Mouse (Mus musculus) neural tube, embryonic 10.5 days (tissue): Measurements from ENCODE around the gene Csnk2a1.
"Not testable (repeated sequence)": the region's sequence is repeated elsewhere in the genome, so short reads cannot be mapped to it uniquely, and the experiment has no call there.

Experiments
- DNase-seq: peaks from one replicate; pipeline ENCODE4 v3.0.0-alpha.2; 2017; ENCODE audit warnings: low spot score; ENCODE audit errors: extremely low spot score

Gene Csnk2a1

DNA sequence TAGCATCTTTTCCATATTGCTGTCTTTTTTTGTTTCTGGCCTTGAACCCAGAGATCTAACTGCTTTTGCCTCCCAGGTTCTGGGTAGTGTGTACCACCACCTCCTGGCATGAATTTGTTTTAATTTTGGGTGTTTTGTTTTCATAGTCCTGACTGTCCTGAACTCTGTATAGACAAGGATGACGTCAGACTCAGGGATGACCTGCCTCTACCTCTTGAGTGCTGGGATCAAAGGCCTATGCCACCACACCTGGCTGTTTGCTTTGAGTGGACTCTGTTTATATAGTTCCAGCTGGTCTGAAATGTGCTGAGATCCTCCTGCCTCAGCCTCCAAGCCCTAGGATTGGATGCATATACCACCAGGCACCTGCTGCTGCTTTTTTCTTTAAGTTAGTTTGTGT, 11.3 kb downstream of the Csnk2a1 start:
- DNase-seq: no peak

DNA sequence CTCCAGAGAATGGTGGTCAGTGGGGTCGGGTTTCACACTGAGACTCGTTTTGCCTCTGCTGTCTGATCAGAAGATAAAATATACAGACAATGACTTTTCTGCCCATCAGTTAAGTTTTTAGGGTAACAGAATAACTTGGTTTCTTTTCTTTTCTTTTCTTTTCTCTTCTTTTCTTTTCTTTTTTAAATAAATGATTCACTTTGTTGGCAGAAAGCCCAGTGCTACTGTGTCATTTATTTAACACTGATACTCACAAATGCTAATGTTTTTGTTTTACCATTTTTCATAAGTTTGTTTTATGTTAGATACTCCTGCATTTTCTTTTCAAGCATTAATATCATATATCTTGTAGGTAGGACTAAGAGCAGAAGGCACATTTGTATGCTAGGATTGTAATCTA, 13.9 kb downstream of the Csnk2a1 start:
- DNase-seq: no peak

DNA sequence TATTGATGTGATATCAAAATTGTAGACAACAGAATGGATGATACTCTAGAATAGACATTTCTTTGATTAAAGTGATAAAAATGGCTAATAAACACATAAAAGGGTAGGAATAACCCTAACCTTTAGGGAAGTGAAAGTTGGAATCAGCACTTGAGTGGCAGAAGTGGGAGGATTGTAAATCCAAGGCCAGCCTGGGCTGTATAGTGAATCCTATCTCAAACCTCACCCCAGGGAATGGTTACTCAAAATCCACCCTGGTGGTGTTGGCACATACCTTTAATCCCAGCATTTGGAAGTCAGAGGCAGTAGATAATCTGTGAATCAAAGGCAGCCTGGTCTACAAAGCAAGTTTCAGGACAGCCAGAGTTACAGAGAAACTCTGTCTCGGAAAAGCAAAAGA, 20.6 kb downstream of the Csnk2a1 start:
- DNase-seq: no peak

DNA sequence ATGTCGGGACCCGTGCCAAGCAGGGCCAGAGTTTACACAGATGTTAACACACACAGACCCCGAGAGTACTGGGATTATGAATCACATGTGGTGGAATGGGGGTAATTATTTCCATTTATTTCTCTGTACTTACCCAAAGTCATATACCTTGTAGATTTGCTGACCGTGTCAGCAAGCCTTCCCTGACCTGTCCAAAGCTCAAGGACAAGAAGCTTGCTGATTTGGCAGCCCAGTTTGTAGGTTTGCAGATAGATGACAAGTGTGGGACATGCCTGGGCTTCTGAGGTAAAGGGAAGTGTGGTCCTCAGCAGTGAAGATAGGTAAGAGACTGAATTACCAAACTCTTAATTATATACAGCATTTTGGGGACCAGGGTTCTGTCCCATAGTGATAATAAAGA, 23.9 kb downstream of the Csnk2a1 start:
- DNase-seq: no peak

DNA sequence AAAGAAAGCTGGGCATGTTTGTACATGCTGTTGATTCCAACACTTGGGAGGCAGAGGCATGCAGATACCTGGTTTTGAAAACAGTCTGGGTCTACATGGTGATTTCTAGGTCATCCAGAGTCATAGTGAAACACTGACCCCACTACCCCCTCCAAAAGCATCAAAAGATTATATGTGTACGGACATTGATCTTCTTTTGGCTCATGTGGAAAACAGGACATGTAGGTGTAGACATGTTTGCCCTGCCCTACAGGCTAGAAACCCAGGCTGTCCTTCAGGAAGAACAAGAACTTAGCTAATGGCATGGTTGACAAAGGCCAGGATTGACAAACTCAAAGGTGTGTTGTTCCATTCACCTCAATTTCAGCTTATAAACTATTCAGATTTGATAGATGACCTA, 33.1 kb downstream of the Csnk2a1 start:
- no peak for DNase-seq

DNA sequence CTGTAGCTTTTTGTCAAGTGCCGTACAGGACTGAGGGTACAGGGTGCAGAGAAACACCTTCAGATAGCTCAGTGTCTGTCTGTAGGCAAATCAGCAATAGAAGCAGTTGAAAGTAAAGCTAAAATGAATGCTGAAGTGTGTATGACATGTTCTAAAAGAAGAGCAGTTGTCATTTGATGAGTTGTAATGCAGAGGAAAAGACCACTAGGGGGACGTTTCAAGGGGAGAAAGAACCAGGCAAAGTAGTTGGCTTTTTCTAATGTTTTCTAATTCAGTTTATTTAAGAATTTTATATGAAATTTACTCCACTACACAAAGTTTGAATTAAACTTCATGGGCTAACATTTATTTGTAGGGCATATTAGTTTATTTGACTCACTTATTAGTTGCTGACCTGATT, 47.0 kb downstream of the Csnk2a1 start:
- no peak for DNase-seq

DNA sequence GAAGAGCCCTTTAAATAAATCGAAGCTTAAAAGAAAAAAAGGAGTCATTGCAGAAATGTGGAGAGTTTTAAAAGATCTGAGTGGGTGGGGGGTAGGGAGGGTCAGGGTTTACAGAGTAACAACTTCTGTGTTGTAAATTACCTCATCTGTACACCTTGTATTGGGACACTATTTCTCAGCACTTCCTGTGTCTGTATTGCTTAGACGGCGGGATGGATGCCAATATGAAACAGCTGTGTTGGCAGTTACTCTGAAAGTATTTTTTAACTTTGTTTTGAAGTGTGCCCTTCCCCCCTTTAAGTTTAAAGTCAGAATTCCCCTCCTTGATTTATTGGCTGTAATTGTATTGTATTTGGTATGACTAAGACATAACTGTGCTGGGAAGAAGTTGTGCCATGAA, 54.8 kb downstream of the Csnk2a1 start:
- no peak for DNase-seq

DNA sequence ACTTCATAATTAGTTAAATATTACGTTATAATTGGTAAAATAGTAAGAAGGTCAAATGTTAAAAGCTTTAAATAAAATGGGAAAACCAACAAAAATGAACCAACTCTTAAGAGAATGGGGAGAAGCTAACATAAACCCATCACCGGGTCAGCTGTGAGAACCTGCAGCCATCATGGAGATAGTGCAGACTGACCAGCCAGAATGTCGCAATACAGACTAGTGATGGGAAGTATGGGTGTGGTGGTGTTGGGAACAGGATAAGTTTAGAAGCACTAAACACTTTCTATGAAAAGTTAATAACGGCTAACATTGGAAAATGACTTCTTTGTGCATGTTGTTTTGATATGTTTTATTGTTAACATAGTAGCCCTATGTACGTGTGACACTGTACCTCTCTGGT, 60.9 kb downstream of the Csnk2a1 start:
- no peak for DNase-seq

DNA sequence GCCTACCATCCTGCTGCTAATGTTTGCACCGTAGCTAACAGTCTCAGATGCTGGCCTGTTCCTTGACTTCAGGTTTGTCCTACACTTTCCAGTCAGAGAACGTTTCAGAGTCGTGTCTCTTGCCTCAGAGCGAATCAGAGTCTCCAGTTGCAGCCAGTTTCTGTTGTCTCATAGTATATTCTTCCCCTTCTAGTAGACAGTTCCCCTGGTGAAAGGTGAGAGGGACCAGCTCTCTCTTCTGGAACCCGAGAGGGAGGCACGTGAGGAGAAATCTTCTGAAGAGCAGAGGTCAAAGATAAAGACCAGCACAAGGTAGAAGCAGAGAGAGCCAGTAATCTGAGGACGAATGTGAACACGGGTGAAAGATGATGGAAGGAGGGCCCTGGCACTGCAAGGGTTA, 61.4 kb downstream of the Csnk2a1 start:
- DNase-seq: no peak

DNA sequence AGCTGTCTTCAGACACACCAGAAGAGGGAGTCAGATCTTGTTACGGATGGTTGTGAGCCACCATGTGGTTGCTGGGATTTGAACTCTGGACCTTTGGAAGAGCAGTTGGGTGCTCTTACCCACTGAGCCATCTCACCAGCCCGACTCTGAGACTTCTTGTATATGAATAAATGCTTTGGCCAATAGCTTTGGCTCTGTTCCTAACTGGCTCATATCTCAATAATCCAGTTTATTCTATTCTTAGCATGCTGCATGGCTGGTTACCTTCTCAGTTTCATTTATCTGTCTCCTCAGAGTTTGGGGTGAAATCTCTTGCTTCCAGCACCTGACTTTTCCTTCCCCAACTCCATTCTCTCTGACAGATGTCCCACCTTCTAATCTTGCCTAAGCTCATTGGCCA, 63.0 kb downstream of the Csnk2a1 start:
- not testable (repeated sequence) for DNase-seq

DNA sequence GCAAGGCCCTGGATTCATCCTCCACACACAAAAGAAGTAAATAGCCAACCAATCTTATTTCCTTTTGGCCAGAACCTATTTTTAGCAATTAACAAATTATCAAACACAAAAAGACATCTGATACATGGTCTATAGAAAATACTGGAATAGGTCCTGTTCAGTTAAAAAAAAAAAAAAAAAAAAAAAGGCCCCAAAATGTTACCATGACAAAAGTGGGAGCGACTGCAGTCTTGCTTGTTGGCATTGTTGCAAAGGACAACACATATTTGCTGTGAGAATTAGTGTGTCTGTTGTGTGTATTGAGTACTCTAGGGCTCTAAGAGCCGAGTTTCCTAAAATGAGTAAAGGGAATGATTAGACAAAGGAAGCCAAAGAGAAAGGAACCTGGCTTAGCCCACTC, 65.8 kb downstream of the Csnk2a1 start:
- no peak for DNase-seq

DNA sequence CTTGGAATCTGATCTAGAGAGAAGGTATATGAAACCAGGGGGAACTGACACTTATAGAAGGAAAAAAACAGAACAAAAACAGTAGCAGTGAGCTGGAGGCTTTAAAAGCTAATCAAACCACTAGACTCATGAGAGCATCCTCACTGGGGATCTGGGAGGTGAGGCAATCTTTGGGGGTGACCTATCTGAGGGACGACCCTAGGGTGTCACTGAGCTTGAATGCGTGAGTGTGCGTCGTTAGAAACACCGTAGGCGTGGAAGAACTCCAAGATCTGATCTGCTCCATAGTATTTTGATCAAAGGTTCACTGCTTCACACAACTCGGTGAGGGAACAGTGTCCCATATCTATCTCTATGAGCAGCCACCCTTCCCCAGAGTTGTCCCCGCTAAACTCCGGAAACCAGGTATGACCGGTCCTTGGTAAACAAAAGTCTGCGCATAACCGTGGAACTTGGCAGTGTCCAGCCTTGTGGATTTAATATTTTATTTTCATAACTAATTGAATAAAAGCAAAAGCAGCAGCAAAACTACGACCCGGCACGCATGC, 66.6 kb downstream of the Csnk2a1 start:
- DNase-seq: no peak

DNA sequence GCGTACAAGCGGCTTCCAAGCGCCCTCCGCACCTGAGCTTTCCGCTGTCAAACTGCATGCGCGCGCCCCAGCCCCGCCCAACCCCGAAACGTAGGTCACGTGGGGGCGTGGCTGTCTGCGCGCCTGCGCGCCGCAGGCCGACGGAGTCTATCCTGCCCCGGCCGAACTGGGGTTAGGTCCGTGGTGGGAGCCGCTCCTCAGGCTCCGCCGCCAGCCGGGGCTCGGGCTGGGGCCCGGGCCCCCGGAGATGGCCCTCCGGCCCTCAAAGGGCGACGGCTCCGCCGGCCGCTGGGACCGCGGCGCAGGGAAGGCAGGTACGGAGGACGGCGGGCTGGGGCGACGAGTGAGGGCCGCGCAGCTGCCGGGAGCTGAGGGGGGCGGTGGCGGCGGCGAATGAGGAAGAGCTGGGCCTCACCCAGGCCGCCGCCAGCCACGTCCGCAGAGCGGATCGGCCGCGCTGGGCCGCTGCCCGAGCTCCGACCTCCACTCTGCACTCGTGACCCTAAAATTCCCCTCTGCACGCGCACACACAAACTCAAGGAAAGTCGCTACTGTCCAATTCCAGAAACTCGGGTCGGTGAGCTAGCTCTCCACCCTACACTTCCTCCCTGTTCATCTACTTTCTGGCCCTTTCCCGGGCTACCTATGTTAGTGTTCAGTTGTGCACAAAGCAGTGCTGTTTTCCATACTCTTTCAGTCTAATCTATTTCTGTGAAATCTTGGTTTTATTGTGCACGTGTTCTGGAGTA, 67.3 kb downstream of the Csnk2a1 start, which contains the start of gene Tbc1d20:
Tbc1d20 (plus strand) TSS at position 102 of the 749 bp plus-strand sequence.
- DNase-seq: peak; percentile 93

DNA sequence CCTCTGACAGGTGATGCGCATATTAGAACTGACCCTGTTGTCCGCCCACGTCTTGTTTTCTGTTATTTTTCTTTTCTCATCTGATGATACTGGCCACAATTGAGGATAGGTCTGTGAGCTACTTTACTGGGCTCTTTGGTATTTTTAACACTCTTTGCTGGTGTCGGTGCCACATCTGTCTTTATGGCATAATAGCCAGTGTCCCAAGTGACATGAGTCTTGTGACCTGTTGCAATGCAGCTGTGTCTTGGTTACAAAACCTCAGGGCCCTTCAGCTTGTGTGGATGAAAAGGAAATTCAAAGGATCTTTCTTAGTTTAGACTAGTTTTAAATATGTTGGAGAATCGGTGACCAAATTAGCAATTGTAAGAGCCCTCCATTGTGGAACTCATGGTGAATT, 67.9 kb downstream of the Csnk2a1 start:
- no peak for DNase-seq

DNA sequence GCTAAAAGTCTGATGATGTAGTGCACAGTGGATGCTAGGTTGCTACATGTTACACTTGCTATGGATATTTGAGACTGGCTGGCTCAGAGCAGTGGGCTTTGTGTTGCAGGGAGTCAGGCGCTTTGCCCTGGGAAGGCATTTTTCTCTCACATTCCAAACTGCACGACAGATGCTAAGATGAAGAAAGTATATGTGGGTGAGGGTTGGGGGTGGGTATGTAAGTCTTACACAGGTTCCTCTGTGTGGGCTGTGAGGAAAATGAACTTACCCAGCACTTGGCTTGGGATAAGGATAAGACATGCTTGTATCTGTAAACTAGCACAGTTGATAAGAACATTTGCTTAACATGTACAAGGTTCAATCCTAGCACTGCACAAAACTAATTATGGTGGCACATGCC, 76.2 kb downstream of the Csnk2a1 start:
- DNase-seq: no peak

DNA sequence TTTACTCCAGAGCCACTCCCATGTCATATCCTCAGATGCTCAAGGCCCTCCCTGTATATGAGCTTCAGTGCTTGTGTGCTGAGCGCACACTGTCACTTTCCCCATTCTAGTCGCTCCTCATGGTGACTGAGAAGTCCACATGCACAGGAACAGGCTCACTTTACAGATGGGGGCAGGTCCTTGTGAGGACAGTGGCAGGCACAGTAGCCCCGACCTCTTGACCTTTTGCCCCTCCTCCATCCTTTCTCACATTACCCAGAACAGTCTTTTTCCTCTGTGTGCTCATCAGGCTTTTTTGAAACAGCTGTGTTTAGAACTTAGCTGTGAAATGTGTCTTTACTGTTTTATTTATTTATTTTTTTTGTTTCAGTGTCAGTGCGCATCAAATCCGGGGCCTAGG, 77.1 kb downstream of the Csnk2a1 start:
- no peak for DNase-seq

DNA sequence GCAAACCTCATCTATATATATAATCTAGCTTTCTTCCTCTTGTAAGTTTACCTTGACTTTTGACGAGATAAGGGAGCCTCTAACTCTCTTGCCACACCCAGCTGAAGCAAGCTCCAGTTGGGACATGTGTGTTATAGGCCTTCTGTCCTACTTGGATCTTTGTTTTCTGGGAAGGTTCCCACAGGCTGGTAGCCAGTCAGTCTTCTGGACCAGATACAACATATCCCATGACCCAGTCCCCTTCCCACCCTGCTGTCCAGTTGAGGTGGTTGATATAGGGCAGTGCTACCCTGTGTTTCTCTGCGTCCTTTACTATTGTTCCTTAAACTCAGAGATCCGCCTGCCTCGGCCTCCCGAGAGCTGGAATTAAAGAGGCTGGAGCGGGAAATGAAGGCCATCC, 78.8 kb downstream of the Csnk2a1 start:
- DNase-seq: no peak

DNA sequence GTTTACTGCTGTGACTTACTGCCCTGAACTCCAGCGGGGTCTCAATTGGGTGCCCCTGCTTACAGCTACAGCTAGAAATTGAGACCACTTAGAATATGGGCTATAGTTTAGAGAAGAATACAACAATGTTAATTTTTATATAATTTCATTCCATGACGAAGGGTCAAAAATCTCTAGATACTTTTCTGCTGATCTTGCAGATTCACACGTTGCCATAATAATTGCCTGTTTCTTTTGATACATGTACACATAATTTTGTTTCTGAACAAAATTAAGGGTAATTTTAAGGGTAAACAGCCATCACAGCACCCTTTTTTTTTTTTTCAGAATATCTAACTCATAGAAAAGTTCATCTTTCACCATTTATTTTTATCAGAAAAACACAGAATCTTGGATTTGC, 80.5 kb downstream of the Csnk2a1 start:
- DNase-seq: no peak

DNA sequence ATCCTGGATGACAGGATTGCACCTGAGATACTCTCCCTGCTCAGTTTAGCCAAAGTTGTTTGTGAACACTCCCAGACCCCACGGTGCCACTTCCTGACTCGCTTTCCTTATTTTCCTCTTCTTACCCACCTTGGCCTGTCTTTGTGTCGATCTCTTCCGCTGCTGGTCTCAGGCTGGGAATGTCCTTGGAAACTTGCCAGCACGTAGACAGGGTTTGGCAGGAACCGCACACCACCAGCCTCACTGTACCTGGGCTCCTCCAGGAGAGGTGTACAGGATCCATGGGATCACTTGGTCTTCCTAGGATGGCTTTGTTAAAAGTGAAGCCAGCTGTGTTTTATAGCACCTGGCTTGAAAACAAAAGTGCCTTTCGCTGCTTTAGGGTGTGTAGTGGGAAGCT, 86.4 kb downstream of the Csnk2a1 start:
- no peak for DNase-seq

DNA sequence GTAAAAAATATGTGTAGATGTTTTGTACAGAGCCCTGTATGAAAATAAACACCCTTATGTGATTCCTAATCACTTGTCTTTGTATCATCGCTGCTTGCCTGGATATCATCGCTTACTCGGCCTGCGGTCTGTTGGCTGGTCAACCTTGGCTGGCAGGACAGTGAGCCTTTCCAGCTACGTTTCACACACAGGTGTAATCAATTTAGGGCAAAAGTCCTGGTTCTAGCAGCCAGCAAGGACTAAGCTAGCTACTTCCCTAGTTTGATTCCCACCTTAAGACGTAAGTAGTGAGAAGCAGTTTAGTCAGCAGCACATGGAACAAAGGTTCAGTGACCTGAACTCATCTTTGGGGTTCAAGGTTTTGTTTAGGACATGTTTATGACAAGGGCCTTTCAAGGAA, 87.3 kb downstream of the Csnk2a1 start:
- no peak for DNase-seq

DNA sequence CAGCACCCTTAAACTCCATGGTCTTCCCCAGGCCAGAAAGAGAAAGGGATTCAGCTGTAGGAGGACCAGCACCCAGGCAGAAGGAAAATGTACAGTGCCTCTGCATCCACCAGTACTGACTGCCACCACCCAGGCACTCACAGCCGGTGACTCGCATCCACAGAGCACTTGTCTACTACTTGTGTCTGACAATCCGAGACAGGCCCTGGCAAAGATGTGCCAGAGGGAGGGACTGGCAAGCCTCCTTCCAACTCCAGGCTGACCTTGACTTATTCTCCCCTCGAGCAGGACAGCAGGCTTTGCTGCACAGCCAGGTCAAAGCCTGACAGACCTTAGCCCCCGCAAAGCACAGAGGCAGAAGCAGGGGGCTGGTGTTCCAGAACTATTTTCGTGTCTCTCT, 90.4 kb downstream of the Csnk2a1 start:
- no peak for DNase-seq

DNA sequence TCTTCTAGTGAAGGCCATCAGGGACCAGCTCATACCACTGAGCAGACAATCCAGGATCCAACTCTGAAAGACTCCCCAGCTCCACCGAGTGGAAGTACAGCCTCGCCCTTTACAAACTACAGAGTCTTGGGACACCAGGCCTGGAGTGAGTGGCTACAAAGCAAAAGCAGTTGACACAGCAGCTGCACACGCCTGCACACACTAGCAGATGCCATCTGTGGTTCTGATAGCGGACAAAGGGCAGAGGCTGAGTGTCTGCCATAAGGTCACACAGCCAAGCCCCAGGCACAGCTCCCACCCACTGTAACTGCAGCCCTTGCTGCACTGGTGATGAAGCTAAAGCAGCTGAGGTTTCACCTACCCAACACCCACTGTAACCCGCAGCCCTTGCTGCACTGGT, 94.9 kb downstream of the Csnk2a1 start:
- DNase-seq: no peak

DNA sequence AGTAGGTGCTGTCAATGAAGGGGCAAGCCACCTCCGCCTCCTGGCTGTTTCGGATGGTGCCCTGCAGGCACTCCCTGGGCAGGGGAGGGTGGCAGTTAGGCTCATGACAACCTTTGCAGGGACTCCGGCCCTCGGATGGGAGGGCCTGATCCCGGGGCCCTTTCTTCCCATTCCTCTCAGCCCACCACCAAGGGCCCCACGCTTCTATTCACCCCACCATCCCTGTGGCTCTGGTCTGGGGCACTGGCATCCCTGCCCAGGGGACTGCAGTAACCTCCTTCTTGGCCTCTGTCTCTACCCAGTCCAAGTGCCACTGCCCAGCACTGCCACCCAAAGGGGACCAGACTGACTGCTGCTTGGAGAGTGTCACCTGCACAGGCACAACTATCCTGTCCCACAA, 95.6 kb downstream of the Csnk2a1 start:
- DNase-seq: no peak

DNA sequence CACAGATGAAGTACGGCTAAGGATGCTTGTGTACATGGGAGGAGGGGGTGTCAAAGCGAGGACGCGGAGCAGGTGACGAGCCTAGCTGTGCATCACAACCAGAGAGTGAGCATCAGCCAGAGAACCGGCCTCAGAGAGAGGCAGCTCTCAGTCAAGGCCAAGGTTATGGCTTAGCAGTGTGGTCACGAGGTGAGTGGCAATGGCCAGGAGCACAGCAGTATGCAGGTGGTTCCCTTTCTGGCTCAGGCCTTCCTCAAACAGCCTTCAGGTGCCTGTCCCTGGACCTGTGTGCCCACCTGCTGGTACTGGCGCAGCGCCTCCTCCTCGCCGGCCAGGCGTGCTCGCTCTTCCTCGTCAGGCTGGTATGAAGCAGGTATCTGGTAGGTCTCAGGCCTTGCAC, 97.3 kb downstream of the Csnk2a1 start:
- no peak for DNase-seq
